Mouse (Mus musculus): ENCODE results near the gene 4930453N24Rik. TPM values are rescaled to one million over a fixed set of nuclear protein-coding genes. Genes with fewer than 3 reads are reported as not detected.

4930453N24Rik gene
- polyA plus RNA-seq, 1 experiment from 2014 or later: 15.2 TPM

DNA sequence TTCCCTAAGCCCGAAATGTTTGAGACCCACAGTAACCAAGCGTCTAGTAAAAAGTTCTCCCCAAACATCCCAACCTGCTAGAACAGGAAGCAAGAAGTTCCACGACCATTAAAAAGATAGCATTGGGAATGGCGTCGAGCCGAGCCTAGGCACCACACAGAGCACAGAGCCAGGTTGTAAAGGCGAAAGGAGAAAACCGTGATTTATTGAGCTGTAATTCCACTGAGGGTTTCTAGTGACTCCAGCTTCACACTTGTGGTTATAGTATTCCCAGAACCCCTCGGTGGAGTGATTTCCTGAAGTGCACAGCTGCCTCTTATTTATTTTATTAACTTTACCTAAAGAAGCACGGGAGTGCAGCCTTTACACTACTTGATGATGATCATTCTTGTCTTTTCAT, 53.1 kb downstream of the 4930453N24Rik start:
- no peak overlapping the region for H3K4me3 ChIP-seq
- no peak overlapping the region for H3K9ac ChIP-seq
- no peak overlapping the region for H3K4me2 ChIP-seq
- no peaks in the 10 kb centered on the region for H3K36me3 ChIP-seq
- H3K27ac ChIP-seq: no peak overlapping the region
- no peaks in the 10 kb centered on the region for H3K4me1 ChIP-seq (replicated peaks)
- 78% methylated on average over 10 of the region's 10 CpGs for WGBS
- H3K9me3 ChIP-seq (replicated peaks): no peaks in the 10 kb centered on the region
- H3K27me3 ChIP-seq: no peaks in the 10 kb centered on the region
- ATAC-seq (replicated peaks; ENCODE audit: insufficient number of reproducible peaks, insufficient read depth, low FRiP score, low read depth): no peak

DNA sequence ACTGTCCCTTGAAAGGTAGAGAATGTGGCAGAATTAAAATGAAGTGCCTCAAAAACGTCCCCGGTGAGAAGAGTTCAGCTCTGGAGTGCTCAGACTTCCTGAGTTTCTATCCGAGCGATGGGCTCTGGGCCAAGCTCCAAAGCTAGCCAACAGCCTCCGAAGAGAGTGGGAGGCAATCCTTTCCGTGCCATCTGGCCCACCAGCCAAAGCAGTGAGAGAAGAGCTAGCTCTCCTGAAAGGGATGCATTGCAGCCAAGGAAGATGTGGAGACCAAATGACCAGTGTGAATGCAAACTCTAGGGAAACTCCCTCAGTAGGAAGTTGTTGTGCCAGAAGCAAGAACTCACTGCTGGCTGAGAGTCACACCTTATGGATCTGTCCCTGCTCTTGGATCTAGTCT, 59.1 kb downstream of the 4930453N24Rik start:
- Histone ChIP-seq H3K4me2 (no peak overlapping the region), H3K36me3 (no peaks in the 10 kb centered on the region), H3K27ac (no peak overlapping the region), H3K4me1 (replicated peaks) (no peaks in the 10 kb centered on the region), H3K27me3 (no peaks in the 10 kb centered on the region), H3K9me3 (replicated peaks) (no peaks in the 10 kb centered on the region), H3K4me3 (no peak overlapping the region), H3K9ac (no peak overlapping the region)
- WGBS: 53% methylated on average over 6 of the region's 6 CpGs
- no peak for ATAC-seq (replicated peaks; ENCODE audit: insufficient number of reproducible peaks, insufficient read depth, low FRiP score, low read depth)

Other genes starting within 250 kb of the 4930453N24Rik start
- not detected in 2 replicates for gene Csnka2ip, start 168.8 kb downstream of the 4930453N24Rik start, polyA plus RNA-seq (2015; fragmentation: Nextera tagmentation; extraction: Ambion mirVana)
- gene Zfp654, start 80.5 kb upstream of the 4930453N24Rik start, polyA plus RNA-seq (2015; fragmentation: Nextera tagmentation; extraction: Ambion mirVana): 4.4 and 5.2 TPM in 2 replicates
- gene Cggbp1, start 80.8 kb upstream of the 4930453N24Rik start, polyA plus RNA-seq (2015; fragmentation: Nextera tagmentation; extraction: Ambion mirVana): 45.2 and 47.8 TPM in 2 replicates